Mouse (Mus musculus) kidney, postnatal 14 days (tissue): Measurements from ENCODE around the gene Mrpl44.

Source experiments
- DNase-seq: peaks from one replicate; pipeline ENCODE4 v3.0.0; 2022; ENCODE audit warnings: mixed read lengths

Gene Mrpl44

GRCm38 (mm10) chr1:79762282-79763250 is 13.3 kb upstream of the Mrpl44 start:
- no peak for DNase-seq

GRCm38 (mm10) chr1:79764031-79764430 is 11.8 kb upstream of the Mrpl44 start:
- no peak for DNase-seq

- no peak for DNase-seq
Measured at GRCm38 (mm10) chr1:79764483-79764882, 11.3 kb upstream of the Mrpl44 start.

- DNase-seq, result no peak
Measured at GRCm38 (mm10) chr1:79768231-79768630, 7.6 kb upstream of the Mrpl44 start.

- no peak for DNase-seq
Measured at GRCm38 (mm10) chr1:79774164-79774780, 1.5 kb upstream of the Mrpl44 start.

GRCm38 (mm10) chr1:79778011-79778410 is 2.2 kb downstream of the Mrpl44 start:
- no peak for DNase-seq

- DNase-seq, result no peak
Measured at GRCm38 (mm10) chr1:79782433-79782832, 6.6 kb downstream of the Mrpl44 start.

- DNase-seq, result peak; percentile 42
Measured at GRCm38 (mm10) chr1:79786267-79786927, 10.6 kb downstream of the Mrpl44 start.

GRCm38 (mm10) chr1:79797084-79797483 is 21.3 kb downstream of the Mrpl44 start:
- no peak for DNase-seq

GRCm38 (mm10) chr1:79802858-79803427 is 27.1 kb downstream of the Mrpl44 start:
- DNase-seq, result no peak

- no peak for DNase-seq
Measured at GRCm38 (mm10) chr1:79803614-79804013, 27.8 kb downstream of the Mrpl44 start.

GRCm38 (mm10) chr1:79806865-79807264 is 31.0 kb downstream of the Mrpl44 start:
- no peak for DNase-seq

- DNase-seq, result no peak
Measured at GRCm38 (mm10) chr1:79809447-79809846, 33.6 kb downstream of the Mrpl44 start.

- DNase-seq, result no peak
Measured at GRCm38 (mm10) chr1:79815446-79815845, 39.6 kb downstream of the Mrpl44 start.

GRCm38 (mm10) chr1:79819296-79819879 is 43.6 kb downstream of the Mrpl44 start:
- DNase-seq, result no peak

GRCm38 (mm10) chr1:79822806-79823525 is 47.1 kb downstream of the Mrpl44 start:
- DNase-seq, result peak; percentile 61

GRCm38 (mm10) chr1:79823951-79824633 is 48.3 kb downstream of the Mrpl44 start:
- peak; percentile 12 for DNase-seq
